Mouse (Mus musculus): ENCODE results near the gene Astn2. TPM values are rescaled to one million over a fixed set of nuclear protein-coding genes. Genes with fewer than 3 reads are reported as not detected.

Astn2 gene
- total RNA-seq (2015) (not detected in 2 replicates), total RNA-seq (2017) (not detected in 2 replicates)

- 0 out of 2 replicates have a peak, but pooled peaks have one; percentile 17 for ATAC-seq (replicated peaks; ENCODE audit: poor library complexity)
Measured at GRCm38 (mm10) chr4:66404201-66404711, at the start of gene Astn2. Astn2 (minus strand) TSS chr4:66404611.

- no peak for ATAC-seq (replicated peaks; ENCODE audit: poor library complexity)
Measured at GRCm38 (mm10) chr4:66450115-66450514, 45.7 kb upstream of the Astn2 start.

DNA sequence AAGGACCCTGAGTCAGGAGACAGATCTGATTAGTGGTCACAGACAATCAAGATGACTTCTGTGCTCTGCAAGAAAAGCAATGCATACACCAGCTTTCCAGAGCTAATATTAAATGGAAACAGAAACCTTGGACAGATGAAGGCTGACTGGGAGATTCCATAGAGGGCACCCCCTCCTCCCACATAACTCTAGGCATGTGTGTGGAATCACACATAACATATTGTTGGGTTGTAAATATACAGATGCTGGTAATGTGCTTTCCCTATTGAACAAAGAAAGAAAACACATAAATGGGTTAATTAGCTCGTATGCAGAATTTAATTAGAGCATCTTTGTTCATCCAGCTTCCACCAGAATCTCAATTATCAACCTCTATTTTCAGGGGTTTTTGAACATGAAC lies 26.8 kb upstream of the Astn2 start:
- ATAC-seq (replicated peaks; ENCODE audit: poor library complexity) = no peak

DNA sequence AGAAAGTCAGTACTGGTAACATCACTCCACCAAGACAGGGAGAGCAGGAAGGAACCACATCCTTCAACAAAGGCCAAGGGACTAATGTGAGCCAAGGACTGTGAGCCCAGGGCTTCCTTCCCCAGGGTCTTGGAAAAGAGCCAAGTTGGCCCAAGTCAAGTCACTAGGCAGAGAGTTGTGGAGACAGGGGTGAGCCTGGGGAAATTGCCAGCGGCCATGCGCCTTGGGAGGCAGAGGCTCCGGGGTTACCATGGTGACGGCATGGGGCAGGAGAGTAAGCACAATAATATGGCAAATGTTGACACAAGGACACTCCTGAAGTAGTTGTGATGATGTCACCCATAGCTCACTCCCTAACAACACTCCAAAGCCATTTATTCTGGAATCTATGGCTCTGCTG lies 21.4 kb upstream of the Astn2 start:
- ATAC-seq (replicated peaks; ENCODE audit: poor library complexity) = no peak

DNA sequence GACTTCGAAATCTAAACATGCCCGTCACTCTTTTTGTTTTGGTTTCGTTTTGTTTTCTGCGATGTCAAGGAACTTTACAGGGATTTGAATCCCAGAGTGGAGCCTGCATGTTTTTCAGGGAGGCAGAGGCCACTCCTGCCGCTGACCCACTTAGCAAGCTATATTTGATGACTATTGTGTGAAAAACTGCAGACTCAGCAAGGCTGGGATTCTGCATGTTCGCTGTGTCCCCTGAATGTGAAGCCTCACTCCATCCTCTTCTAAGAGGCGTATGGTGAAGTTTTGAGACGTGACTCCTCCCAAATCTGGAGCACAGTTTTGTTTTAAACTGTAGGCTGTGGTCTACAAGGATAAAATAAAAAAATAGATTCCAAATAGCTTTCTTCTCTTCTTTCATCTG lies 10.4 kb upstream of the Astn2 start:
- ATAC-seq (replicated peaks; ENCODE audit: poor library complexity) = no peak

DNA sequence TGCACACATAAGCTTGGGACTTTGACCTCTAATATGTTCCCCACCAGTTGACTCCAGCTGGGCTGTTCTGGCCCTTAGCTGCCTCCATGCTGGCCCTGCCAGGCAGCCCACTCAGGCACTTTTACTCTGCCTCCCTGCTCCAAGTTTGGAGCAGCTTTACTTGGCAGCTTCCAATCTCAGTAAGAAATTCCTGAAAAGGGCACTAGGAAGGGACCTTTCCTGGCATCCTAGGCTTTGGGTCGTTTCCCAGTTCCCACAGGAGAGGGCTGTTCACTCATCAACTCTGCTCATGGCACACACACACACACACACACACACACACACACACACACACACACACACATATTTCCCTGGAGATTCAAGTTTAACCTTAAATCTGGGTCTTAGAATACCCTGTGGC lies 675 bp upstream of the Astn2 start:
- no peak for ATAC-seq (replicated peaks; ENCODE audit: poor library complexity)

DNA sequence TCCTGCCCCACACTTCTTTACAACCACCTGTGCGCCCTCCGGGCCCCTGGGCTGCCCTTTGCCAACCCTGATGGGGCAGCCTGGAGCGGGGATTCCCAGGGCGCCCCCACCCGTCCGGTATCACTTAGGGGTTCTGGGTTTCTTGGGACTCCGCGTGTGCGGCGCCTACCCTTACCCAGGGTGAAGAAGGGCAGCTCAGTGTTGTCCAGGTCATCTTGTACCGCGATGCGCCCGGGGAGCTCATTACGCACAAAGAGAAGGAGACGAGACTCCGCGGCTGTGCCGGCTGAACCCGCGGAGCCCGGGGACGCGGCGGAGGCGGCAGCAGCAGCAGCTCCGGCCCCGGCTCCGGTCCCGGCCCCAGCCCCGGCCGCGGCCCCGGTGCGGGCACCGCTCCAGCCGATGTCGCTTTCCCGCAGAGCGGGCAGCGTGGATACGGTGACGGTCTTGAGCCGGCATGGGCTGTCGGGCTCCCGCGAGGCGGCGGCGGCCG lies 657 bp downstream of the Astn2 start:
- ATAC-seq (replicated peaks; ENCODE audit: poor library complexity) = 0 out of 2 replicates have a peak, but pooled peaks have one; percentile 11

DNA sequence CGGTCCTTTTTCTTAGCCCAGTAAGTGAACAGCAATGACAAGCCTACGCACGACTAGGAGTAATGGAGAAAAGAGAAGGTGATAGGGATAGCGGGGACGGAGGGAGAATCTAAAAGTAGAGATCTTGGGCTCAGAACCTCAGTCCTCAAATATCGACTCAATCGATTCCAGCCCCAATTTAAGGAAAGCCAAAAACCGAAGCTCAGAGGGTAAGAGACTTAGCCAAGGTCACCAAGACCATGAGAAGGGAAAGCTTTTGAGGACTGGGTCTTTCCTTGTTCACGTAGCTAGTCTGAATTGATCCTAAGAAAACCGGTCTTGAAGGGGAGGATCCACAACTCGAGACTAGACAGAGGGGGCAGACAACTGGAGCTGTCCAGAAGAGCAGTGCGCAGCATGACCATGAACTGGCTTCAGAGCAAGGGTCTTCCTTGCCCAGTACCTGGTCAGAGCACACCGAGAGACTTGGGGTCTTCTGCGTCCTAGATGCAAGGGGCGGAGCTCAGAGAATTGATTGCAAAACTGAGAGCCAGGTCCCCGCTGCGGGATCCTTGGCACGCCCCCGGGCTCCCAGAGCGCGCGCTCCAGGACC lies 1.2 kb downstream of the Astn2 start:
- ATAC-seq (replicated peaks; ENCODE audit: poor library complexity) = no peak

- ATAC-seq (replicated peaks; ENCODE audit: poor library complexity) = no peak
Measured at GRCm38 (mm10) chr4:66402611-66403010, 1.8 kb downstream of the Astn2 start.

DNA sequence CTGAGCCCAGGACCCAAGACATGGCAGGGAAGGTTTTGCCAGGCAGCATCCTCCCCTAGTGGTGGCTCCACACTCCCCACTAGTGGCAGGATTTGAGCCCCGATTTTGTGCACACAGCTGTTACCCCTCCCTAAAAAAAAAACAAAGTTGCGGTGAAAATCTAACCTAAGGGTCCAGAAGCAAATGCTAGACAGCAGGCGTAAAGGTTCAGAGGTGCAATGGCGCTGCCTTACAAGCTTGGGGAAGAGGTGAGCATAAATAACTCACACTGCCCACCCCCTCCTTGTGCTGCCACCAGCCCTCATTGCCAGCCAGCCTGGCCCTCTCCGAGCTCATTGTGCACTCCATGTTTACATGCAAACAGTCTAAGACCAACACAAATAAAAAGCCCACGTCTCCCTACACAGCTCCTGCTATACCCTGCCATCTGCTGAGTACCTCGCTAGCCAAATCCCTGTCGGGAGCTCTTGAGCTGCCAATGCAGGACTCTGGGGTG lies 3.2 kb downstream of the Astn2 start:
- ATAC-seq (replicated peaks; ENCODE audit: poor library complexity) = no peak

DNA sequence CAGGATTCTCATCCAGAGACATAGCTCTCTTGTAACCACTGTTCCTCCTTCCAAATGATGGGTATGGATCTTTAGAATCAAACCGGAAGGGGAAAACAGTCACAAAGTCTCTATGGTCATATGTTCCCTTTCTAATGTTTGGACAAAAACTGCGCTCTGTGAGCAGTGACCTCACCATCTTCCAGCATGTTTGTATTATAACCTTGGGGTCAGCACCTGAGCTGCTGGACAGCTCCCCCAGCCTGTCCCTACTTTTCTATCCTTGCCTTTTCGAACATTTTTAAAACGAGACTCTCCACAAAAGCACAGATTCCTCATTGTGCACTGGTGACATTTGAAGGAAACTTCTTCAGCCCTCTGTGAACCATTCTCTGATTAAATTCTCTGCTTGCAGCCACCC lies 5.3 kb downstream of the Astn2 start:
- no peak for ATAC-seq (replicated peaks; ENCODE audit: poor library complexity)

DNA sequence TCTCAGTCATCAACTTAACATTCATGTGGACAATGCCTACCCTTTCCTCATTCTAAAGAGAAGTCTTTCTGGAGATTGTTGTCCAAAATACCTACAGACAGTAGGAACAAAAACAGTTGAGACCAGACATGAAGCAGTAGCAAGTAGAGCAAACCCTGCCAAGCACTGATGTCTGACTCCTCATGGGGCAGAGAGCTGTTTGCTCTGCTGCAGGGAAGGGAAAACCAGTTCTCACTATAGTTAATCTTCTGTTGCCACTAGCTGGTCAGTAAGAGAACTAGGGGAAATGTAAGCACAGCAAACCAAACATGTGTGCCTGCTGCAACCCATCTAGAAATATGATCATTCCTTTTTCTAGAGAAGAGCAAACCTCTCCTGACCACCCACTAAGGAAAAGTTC lies 7.2 kb downstream of the Astn2 start:
- ATAC-seq (replicated peaks; ENCODE audit: poor library complexity) = no peak

GRCm38 (mm10) chr4:66393294-66393693 lies 11.1 kb downstream of the Astn2 start:
- ATAC-seq (replicated peaks; ENCODE audit: poor library complexity) = no peak

DNA sequence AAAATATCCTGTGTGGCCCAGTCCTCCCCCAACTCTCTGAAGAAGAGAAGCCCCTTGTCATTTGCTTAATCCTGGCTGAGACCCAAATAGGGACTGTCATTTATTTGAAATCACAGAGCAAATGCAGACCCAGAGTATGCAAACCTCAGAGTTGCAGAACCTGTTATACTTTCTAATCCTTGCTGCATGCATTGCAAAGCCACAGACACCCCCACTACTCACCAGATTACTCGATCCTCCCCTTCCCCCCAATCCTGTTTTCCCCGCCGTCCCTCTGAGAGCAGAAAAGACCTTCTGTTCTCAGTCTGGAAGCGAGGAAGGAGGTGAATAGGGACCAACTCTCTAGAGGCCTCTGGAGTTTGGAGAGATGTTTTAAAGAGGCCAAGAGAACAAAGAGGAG lies 13.9 kb downstream of the Astn2 start:
- ATAC-seq (replicated peaks; ENCODE audit: poor library complexity) = no peak

DNA sequence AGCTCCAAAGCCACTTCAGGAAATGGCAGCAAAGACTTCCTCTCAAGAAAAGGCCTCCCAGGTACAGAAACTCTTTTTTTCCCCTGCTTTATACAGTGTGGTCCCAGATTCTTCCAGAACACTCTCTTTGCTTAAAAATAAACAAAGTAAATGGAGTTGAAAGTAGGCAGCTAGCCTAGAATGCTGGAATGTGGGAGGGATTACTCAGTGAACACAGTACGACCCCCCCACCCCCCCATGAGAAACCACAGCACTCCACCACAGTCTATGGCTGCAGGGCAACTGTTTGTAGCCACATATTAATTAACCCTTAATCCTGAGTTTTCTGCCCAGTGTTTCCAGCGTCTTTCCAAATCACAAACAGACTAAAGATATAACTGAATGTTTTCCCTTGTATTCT lies 25.8 kb downstream of the Astn2 start:
- no peak for ATAC-seq (replicated peaks; ENCODE audit: poor library complexity)

- no peak for ATAC-seq (replicated peaks; ENCODE audit: poor library complexity)
Measured at GRCm38 (mm10) chr4:66370557-66371071, 33.8 kb downstream of the Astn2 start.

DNA sequence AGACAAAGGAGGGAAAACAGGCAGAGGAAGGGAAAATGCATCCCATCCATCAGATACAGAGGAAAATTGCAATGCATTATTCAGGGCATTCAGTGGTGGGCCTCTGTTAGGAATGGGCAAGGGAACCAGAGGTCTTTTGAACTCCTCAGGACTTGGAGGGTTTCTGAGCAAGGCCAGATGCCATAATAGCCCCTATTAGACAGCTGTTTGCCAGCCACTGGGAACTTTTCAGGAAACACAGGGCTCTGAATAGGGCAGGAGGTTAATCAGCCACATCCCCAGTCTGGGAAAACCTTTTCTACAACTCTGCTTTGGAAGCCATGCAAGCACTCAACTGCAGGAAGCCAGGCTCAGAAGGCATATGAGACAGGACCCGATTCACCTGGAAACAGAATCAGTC lies 38.9 kb downstream of the Astn2 start:
- ATAC-seq (replicated peaks; ENCODE audit: poor library complexity) = no peak

DNA sequence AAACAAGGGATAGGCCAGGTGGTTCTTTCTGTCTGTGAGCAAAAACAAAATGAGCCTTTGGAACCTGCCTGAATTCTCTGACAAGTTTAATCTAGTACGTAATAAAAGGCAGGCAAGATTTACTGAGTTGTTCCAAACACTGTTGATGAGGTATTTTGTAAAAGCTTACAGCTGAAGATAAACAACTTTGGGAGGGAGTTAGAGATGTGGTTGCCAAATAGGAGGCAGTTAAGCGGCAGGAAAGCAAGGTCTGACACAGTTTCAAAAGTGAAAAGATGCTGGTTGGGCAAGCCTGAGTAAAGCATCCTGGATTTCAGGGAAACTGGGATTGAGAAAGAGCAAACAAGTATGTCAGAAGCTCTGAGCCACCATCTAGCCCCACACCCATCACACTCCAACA lies 59.8 kb downstream of the Astn2 start:
- no peak for ATAC-seq (replicated peaks; ENCODE audit: poor library complexity)

- no peak for ATAC-seq (replicated peaks; ENCODE audit: poor library complexity)
Measured at GRCm38 (mm10) chr4:66337443-66337842, 67.0 kb downstream of the Astn2 start.

DNA sequence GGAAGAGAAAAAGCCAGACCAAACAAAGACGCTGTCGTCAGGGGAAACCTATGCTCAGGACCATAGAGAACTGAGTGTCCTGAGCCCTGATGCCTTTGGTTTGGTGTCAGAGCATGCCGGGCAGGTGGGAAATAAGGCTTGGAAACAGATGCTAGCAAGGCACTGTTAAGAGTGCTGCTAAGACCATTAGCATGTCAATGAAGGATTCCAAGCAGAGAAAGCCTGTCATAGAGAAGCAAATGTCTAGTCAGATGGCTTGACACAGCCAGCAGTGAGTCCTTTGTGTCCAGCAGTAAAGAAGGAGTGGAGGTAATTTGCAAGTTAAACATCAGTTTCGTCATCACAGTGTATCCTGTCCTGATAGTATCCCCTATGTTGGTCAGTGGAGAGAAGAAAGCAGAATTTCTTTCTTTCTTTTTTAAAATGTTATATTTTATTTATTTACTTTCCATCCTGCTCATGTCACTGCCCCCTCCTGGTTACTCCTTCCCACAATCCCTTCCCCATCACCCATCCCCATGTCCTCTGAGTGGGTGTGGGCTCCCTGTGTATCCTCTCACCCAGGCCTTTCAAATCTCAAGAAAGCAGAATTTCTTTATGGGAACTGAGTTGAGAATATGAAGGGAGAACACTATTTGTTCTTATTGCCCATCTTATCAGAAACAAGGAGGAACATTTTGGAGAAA lies 73.7 kb downstream of the Astn2 start:
- no peak for ATAC-seq (replicated peaks; ENCODE audit: poor library complexity)

- no peak for ATAC-seq (replicated peaks; ENCODE audit: poor library complexity)
Measured at GRCm38 (mm10) chr4:66321051-66321450, 83.4 kb downstream of the Astn2 start.
